Mouse (Mus musculus) cortical plate, adult 2 months (tissue): ENCODE results near the gene Gm8108. TPM values are rescaled to one million over a fixed set of nuclear protein-coding genes. Genes with fewer than 3 reads are reported as not detected.
"Not testable (repeated sequence)": the region's sequence is repeated elsewhere in the genome, so short reads cannot be mapped to it uniquely, and the experiment has no call there.

Experiments used
- H3K27ac ChIP-seq: fragments of 200-500 bp; 2 replicates; pipeline ENCODE4 v1.5.1; 2012; ENCODE audit warnings: low read length, control low read depth, inconsistent platforms; ENCODE audit not compliant: insufficient read depth
- H3K4me1 ChIP-seq: fragments of 200-500 bp; 2 replicates; pipeline ENCODE4 v1.6.1; 2011; ENCODE audit warnings: low read length; ENCODE audit not compliant: control insufficient read depth, insufficient read depth
- H3K4me3 ChIP-seq: fragments of 200-500 bp; 2 replicates; pipeline ENCODE4 v1.5.1; 2011; ENCODE audit warnings: mild to moderate bottlenecking, low read length, control low read depth; ENCODE audit not compliant: insufficient read depth
- polyA plus RNA-seq: library from polyadenylated mRNA; depleted of rRNA; stranded (reverse); fragments of >200 nt; gene quantifications from 2 replicates; pipeline ENCODE4 v1.2.3, GENCODE M21; 2012; rRNA removed

Gm8108 gene
- polyA plus RNA-seq: 0.90 and 1.1 TPM in 2 replicates

DNA sequence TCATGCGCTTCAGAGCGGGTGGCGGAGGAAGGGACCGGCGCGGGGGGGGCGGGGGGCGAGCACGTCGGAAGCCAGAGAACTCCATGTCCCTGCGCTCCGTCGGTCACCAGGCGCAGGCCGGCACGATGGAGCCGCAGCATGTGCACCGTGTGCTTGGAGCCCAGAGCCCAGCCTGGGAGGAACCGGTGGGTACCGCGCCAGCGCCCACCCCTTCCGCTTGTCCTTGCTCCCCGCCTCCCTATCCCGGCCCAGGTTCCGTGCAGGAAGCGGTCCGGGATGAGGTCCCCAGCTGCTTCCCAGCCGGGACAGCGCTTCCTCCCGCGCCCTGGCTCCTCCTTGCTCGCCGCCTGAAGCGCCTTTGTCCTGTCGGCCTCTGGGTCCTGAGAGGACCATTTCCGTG lies at the start of gene Gm8108:
Gene Gm8108, plus strand, starts transcription at position 101 of the 400 bp plus-strand sequence.
- H3K4me1 ChIP-seq, H3K27ac ChIP-seq, H3K4me3 ChIP-seq: not testable (repeated sequence)

GRCm38 (mm10) chr14:4083820-4084219 lies 26.5 kb upstream of the Gm8108 start, which contains the start of gene Gm3115:
TSS of gene Gm3115 (plus strand) at chr14:4084120.
- H3K4me3 ChIP-seq: not testable (repeated sequence)

GRCm38 (mm10) chr14:4141646-4142045 lies 31.3 kb downstream of the Gm8108 start:
- not testable (repeated sequence) for H3K27ac ChIP-seq, H3K4me3 ChIP-seq, H3K4me1 ChIP-seq

More at GRCm38 (mm10) chr14:4083820-4084219, 26.5 kb upstream of the Gm8108 start, which contains the start of gene Gm3115:
- H3K4me1 ChIP-seq, H3K27ac ChIP-seq: not testable (repeated sequence)

DNA sequence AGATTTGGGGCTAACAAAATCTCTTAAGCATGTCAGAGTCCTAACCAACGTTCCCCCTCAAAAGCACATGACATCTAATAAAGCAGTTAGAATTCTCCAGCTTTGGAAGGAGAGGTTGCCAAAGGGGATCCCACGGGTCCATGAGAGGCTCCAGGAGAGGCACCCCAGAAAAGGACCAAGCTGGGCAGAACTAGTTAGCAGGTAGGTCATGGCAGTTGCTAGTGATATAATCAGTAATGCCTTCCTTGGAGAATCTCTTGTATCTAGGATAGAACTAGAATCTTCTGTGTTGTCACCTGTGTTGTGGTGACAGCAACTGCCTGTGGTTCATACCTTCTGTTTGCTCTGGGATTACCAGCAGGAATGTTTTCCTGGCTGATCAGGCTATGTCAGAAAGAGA lies 54.4 kb downstream of the Gm8108 start, which contains the start of gene Gm3127:
Gene Gm3127, plus strand, starts transcription at position 301 of the 400 bp plus-strand sequence.
- H3K27ac ChIP-seq, H3K4me1 ChIP-seq, H3K4me3 ChIP-seq: not testable (repeated sequence)

DNA sequence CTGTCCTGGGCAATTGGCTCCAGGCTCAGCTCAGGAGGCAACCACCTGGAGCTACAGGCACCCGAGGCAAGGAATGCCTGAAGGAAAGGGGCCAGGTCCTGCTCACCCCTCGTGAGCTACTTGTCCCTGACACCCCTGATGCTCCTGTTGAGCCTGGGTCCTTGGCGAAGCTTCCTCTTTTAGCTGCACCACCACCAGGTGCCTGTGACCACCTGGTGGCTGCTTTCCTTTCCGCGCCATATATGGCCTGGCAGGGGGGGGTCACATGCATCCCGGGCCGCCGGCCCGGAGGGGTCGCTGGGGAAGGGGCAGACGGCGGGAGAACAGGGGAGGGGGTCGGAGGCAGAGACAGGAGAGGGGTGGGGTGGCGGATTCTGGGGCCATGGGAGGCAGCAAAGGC lies 71.7 kb downstream of the Gm8108 start:
- H3K4me1 ChIP-seq, H3K27ac ChIP-seq: not testable (repeated sequence)
- H3K4me3 ChIP-seq: peak overlapping the region; percentile 45; the same call in 1 of the 2 replicates

Other genes with a start within 250 kb of the Gm8108 start
- gene Gm2916, start 226.4 kb upstream of the Gm8108 start, polyA plus RNA-seq: 0.15 TPM in 1 of 2 replicates, not detected in the other
- not detected in 2 replicates for gene Gm3029, start 178.8 kb upstream of the Gm8108 start, polyA plus RNA-seq
- 0.35 and 0.66 TPM in 2 replicates for gene Gm3095, start 147.0 kb upstream of the Gm8108 start, polyA plus RNA-seq
- gene Gm3099, start 112.1 kb upstream of the Gm8108 start, polyA plus RNA-seq: not detected in 2 replicates
- gene Gm5796, start 86.6 kb upstream of the Gm8108 start, polyA plus RNA-seq: 0.17 and 0.25 TPM in 2 replicates
- gene Gm3115, start 26.4 kb upstream of the Gm8108 start, polyA plus RNA-seq: not detected in 2 replicates
- not detected in 2 replicates for gene Gm3127, start 54.5 kb downstream of the Gm8108 start, polyA plus RNA-seq
- 0.81 and 1.1 TPM in 2 replicates for gene Gm2974, start 72.0 kb downstream of the Gm8108 start, polyA plus RNA-seq
- not detected in 2 replicates for gene Gm3138, start 139.1 kb downstream of the Gm8108 start, polyA plus RNA-seq
- not detected in 2 replicates for gene Gm3149, start 206.8 kb downstream of the Gm8108 start, polyA plus RNA-seq
- gene 2610042L04Rik, start 224.2 kb downstream of the Gm8108 start, polyA plus RNA-seq: 0.50 and 0.81 TPM in 2 replicates